Mouse (Mus musculus): Measurements from ENCODE around the gene Gm10322. TPM values are rescaled to one million over a fixed set of nuclear protein-coding genes. Genes with fewer than 3 reads are reported as not detected.
A peak's percentile ranks its signal among the peaks of the same experiment; 100 is the strongest.

Gm10322 gene
- polyA plus RNA-seq, 1 experiment: not detected

GRCm38 (mm10) chr10:59614141-59614540, 1.7 kb upstream of the Gm10322 start:
- H3K27me3 ChIP-seq (ENCODE audit: control insufficient read depth): peaks cover 19% of the 10 kb centered on the region
- H3K4me1 ChIP-seq (ENCODE audit: control insufficient read depth): peaks cover 24% of the 10 kb centered on the region
- no peaks in the 10 kb centered on the region for H3K9me3 ChIP-seq (ENCODE audit: control insufficient read depth, low read length)
- no peak for TF ChIP-seq TAL1 (IDR thresholded peaks at IDR 0.05; ENCODE audit: low read length)
- TF ChIP-seq GATA1 (IDR thresholded peaks at IDR 0.05; ENCODE audit: low read length): no peak
- H3K4me3 ChIP-seq (replicated peaks): no peak overlapping the region
- no peaks in the 10 kb centered on the region for H3K36me3 ChIP-seq (ENCODE audit: control insufficient read depth)

- Histone ChIP-seq H3K4me3 (replicated peaks) (peak overlapping the region; percentile 88), H3K36me3 (ENCODE audit: control insufficient read depth) (no peaks in the 10 kb centered on the region), H3K4me1 (ENCODE audit: control insufficient read depth) (peaks cover 24% of the 10 kb centered on the region), H3K27me3 (ENCODE audit: control insufficient read depth) (peaks cover 22% of the 10 kb centered on the region), H3K9me3 (ENCODE audit: control insufficient read depth, low read length) (no peaks in the 10 kb centered on the region)
- TF ChIP-seq TAL1 (IDR thresholded peaks at IDR 0.05; ENCODE audit: low read length): no peak
- no peak for TF ChIP-seq GATA1 (IDR thresholded peaks at IDR 0.05; ENCODE audit: low read length)
These were observed 452 bp upstream of the Gm10322 start for GRCm38 (mm10) chr10:59615411-59615810.

GRCm38 (mm10) chr10:59616522-59616921, 659 bp downstream of the Gm10322 start, which contains the start of gene Mcu:
TSS of gene Mcu (minus strand) at chr10:59616692.
- Histone ChIP-seq H3K4me3 (replicated peaks) (peak within 1 kb of the TSS; percentile 88), H3K36me3 (ENCODE audit: control insufficient read depth) (no peaks in the 10 kb centered on the region), H3K27me3 (ENCODE audit: control insufficient read depth) (peaks cover 27% of the 10 kb centered on the region), H3K4me1 (ENCODE audit: control insufficient read depth) (peaks cover 24% of the 10 kb centered on the region), H3K9me3 (ENCODE audit: control insufficient read depth, low read length) (no peaks in the 10 kb centered on the region)
- TF ChIP-seq TAL1 (IDR thresholded peaks at IDR 0.05; ENCODE audit: low read length) (no peak), GATA1 (IDR thresholded peaks at IDR 0.05; ENCODE audit: low read length) (no peak)

GRCm38 (mm10) chr10:59617776-59618175, 1.9 kb downstream of the Gm10322 start:
- H3K27me3 ChIP-seq (ENCODE audit: control insufficient read depth): peaks cover 29% of the 10 kb centered on the region
- peaks cover 24% of the 10 kb centered on the region for H3K4me1 ChIP-seq (ENCODE audit: control insufficient read depth)
- TF ChIP-seq GATA1 (IDR thresholded peaks at IDR 0.05; ENCODE audit: low read length) (no peak), TAL1 (IDR thresholded peaks at IDR 0.05; ENCODE audit: low read length) (no peak)
- no peak overlapping the region for H3K4me3 ChIP-seq (replicated peaks)
- no peaks in the 10 kb centered on the region for H3K9me3 ChIP-seq (ENCODE audit: control insufficient read depth, low read length)
- H3K36me3 ChIP-seq (ENCODE audit: control insufficient read depth): no peaks in the 10 kb centered on the region

- Histone ChIP-seq H3K27me3 (ENCODE audit: control insufficient read depth) (peaks cover 17% of the 10 kb centered on the region), H3K36me3 (ENCODE audit: control insufficient read depth) (no peaks in the 10 kb centered on the region), H3K9me3 (ENCODE audit: control insufficient read depth, low read length) (no peaks in the 10 kb centered on the region), H3K4me1 (ENCODE audit: control insufficient read depth) (peaks cover 10% of the 10 kb centered on the region), H3K4me3 (replicated peaks) (no peak overlapping the region)
- TF ChIP-seq TAL1 (IDR thresholded peaks at IDR 0.05; ENCODE audit: low read length) (no peak), GATA1 (IDR thresholded peaks at IDR 0.05; ENCODE audit: low read length) (no peak)
These were observed 5.5 kb downstream of the Gm10322 start for GRCm38 (mm10) chr10:59621355-59621754.

- Histone ChIP-seq H3K36me3 (ENCODE audit: control insufficient read depth) (no peaks in the 10 kb centered on the region), H3K4me1 (ENCODE audit: control insufficient read depth) (no peaks in the 10 kb centered on the region), H3K9me3 (ENCODE audit: control insufficient read depth, low read length) (no peaks in the 10 kb centered on the region), H3K4me3 (replicated peaks) (no peak overlapping the region), H3K27me3 (ENCODE audit: control insufficient read depth) (peaks cover 11% of the 10 kb centered on the region)
- TF ChIP-seq TAL1 (IDR thresholded peaks at IDR 0.05; ENCODE audit: low read length): no peak
- TF ChIP-seq GATA1 (IDR thresholded peaks at IDR 0.05; ENCODE audit: low read length): no peak
These were observed 7.6 kb downstream of the Gm10322 start for GRCm38 (mm10) chr10:59623496-59623895.

- TF ChIP-seq TAL1 (IDR thresholded peaks at IDR 0.05; ENCODE audit: low read length) (no peak), GATA1 (IDR thresholded peaks at IDR 0.05; ENCODE audit: low read length) (no peak)
- H3K4me1 ChIP-seq (ENCODE audit: control insufficient read depth): no peaks in the 10 kb centered on the region
- H3K36me3 ChIP-seq (ENCODE audit: control insufficient read depth): no peaks in the 10 kb centered on the region
- no peak overlapping the region for H3K4me3 ChIP-seq (replicated peaks)
- H3K27me3 ChIP-seq (ENCODE audit: control insufficient read depth): no peaks in the 10 kb centered on the region
- H3K9me3 ChIP-seq (ENCODE audit: control insufficient read depth, low read length): no peaks in the 10 kb centered on the region
These were observed 13.0 kb downstream of the Gm10322 start for GRCm38 (mm10) chr10:59628641-59629505.

GRCm38 (mm10) chr10:59629506-59629782, 13.6 kb downstream of the Gm10322 start:
- no peaks in the 10 kb centered on the region for H3K4me1 ChIP-seq (ENCODE audit: control insufficient read depth)
- TF ChIP-seq TAL1 (IDR thresholded peaks at IDR 0.05; ENCODE audit: low read length) (no peak), GATA1 (IDR thresholded peaks at IDR 0.05; ENCODE audit: low read length) (no peak)
- H3K9me3 ChIP-seq (ENCODE audit: control insufficient read depth, low read length): no peaks in the 10 kb centered on the region
- no peak overlapping the region for H3K4me3 ChIP-seq (replicated peaks)
- H3K27me3 ChIP-seq (ENCODE audit: control insufficient read depth): no peaks in the 10 kb centered on the region
- no peaks in the 10 kb centered on the region for H3K36me3 ChIP-seq (ENCODE audit: control insufficient read depth)

GRCm38 (mm10) chr10:59636048-59636447, 20.2 kb downstream of the Gm10322 start:
- H3K27me3 ChIP-seq (ENCODE audit: control insufficient read depth): no peaks in the 10 kb centered on the region
- no peaks in the 10 kb centered on the region for H3K36me3 ChIP-seq (ENCODE audit: control insufficient read depth)
- no peak overlapping the region for H3K4me3 ChIP-seq (replicated peaks)
- no peaks in the 10 kb centered on the region for H3K9me3 ChIP-seq (ENCODE audit: control insufficient read depth, low read length)
- no peak for TF ChIP-seq GATA1 (IDR thresholded peaks at IDR 0.05; ENCODE audit: low read length)
- TF ChIP-seq TAL1 (IDR thresholded peaks at IDR 0.05; ENCODE audit: low read length): no peak
- H3K4me1 ChIP-seq (ENCODE audit: control insufficient read depth): no peaks in the 10 kb centered on the region

Measured in erythroblast, embryonic 14.5 days (primary cell).